Mouse (Mus musculus) heart, postnatal 0 days (tissue): ENCODE data around the gene Rab5c. TPM values are rescaled to one million over a fixed set of nuclear protein-coding genes. Genes with fewer than 3 reads are reported as not detected.

ENCODE experiments used
- ATAC-seq: fragments of 200-750 bp; cut with Nextera tagmentation; 2 replicates; pipeline ENCODE4 v1.8.0; 2017; ENCODE audit warnings: low read depth, moderate number of reproducible peaks, moderate library complexity; ENCODE audit not compliant: insufficient read depth
- DNase-seq: peaks from one replicate; pipeline ENCODE4 v3.0.0-alpha.2; 2016; ENCODE audit warnings: low spot score
- H3K27ac ChIP-seq: fragments of 300-500 bp; sonication (generic); 2 replicates; pipeline ENCODE4 v1.5.1; 2014; ENCODE audit warnings: low read depth, mild to moderate bottlenecking
- H3K27me3 ChIP-seq: fragments of 300-500 bp; sonication (generic); 2 replicates; pipeline ENCODE4 v1.6.1; 2014; ENCODE audit warnings: low read length, mixed read lengths; ENCODE audit not compliant: control insufficient read depth, insufficient read depth
- H3K36me3 ChIP-seq: fragments of 300-500 bp; sonication (generic); replicated peaks from 2 replicates; pipeline ENCODE4 v1.6.1; 2014; ENCODE audit warnings: low read length, mixed read lengths; ENCODE audit not compliant: control insufficient read depth, insufficient read depth
- H3K4me1 ChIP-seq: fragments of 300-500 bp; sonication (generic); 2 replicates; pipeline ENCODE4 v1.6.1; 2014; ENCODE audit warnings: antibody characterized with exemption; ENCODE audit not compliant: control insufficient read depth, insufficient read depth
- H3K4me2 ChIP-seq: fragments of 300-500 bp; sonication (generic); 2 replicates; pipeline ENCODE4 v1.6.1; 2014; ENCODE audit warnings: low read depth, mild to moderate bottlenecking, low read length, moderate library complexity
- H3K4me3 ChIP-seq: fragments of 300-500 bp; sonication (generic); 2 replicates; pipeline ENCODE4 v1.5.1; 2014; ENCODE audit warnings: low read depth, low read length
- H3K9ac ChIP-seq: fragments of 300-500 bp; sonication (generic); replicated peaks from 2 replicates; pipeline ENCODE4 v1.6.1; 2014; ENCODE audit warnings: low read depth, low read length, mixed read lengths
- H3K9me3 ChIP-seq: fragments of 300-500 bp; sonication (generic); replicated peaks from 2 replicates; pipeline ENCODE4 v1.6.1; 2016; ENCODE audit warnings: low read length; ENCODE audit not compliant: control insufficient read depth
- CTCF ChIP-seq: IDR thresholded peaks from 2 replicates; pipeline ENCODE4 v1.5.1; 2016; ENCODE audit warnings: antibody characterized with exemption, control low read depth, low read depth
- EP300 ChIP-seq: IDR thresholded peaks from 2 replicates; pipeline ENCODE4 v1.6.1; 2016; ENCODE audit warnings: antibody characterized with exemption, low read depth
- WGBS: fragments of 180-500 bp; shearing (Covaris S2); extraction: QIAGEN DNeasy Blood & Tissue Kit; methylation state at CpG from one replicate; pipeline ENCODE4 v1.1.7; 2014; 5-methylcytosine and 5-hydroxymethylcytosine counted together
- polyA plus RNA-seq: library from polyadenylated mRNA; unstranded; fragments of >200 nt; fragmentation: Nextera tagmentation; extraction: Ambion mirVana; gene quantifications from 2 replicates; pipeline ENCODE4 v1.2.1, GENCODE M21; 2015
- total RNA-seq: library from RNA; depleted of rRNA; stranded (reverse); fragments of >200 nt; gene quantifications from 2 replicates; pipeline ENCODE4 v1.2.3, GENCODE M21; 2014; ENCODE audit warnings: low replicate concordance; rRNA removed

The Rab5c gene
- total and polyA plus RNA-seq, 2 experiments from 2014 or later: 11.0 to 117 TPM

DNA sequence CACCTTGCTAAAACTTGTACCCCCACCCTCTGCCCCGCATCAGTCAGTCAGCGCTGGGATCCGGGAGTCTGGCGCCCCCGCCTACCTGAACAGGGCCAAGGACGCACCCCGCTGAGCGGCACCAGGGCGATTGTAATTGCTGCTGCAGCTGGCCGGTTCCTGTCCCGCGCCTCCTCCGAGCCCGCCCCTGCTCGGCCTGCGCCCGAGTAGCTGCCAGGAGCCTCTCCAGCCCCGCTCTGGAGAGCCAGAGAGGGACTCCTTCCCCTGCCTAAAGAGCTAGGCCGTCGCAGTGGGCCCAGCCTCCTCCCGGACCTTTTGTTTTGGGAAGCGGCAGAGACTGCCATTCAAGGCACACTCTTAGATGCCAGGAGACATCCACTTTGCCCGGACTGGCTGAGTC is 64.8 kb downstream of the Rab5c start:
- Histone ChIP-seq H3K36me3 (no peaks in the 10 kb centered on the region), H3K9ac (0 out of 2 replicates have a peak overlapping the region, but pooled peaks have one; percentile 20), H3K27ac (no peak overlapping the region), H3K4me3 (peak overlapping the region; percentile 11), H3K9me3 (no peaks in the 10 kb centered on the region), H3K27me3 (no peaks in the 10 kb centered on the region), H3K4me2 (peak overlapping the region; percentile 44), H3K4me1 (no peaks in the 10 kb centered on the region)
- WGBS: 10% methylated on average over 23 of the region's 23 CpGs
- ATAC-seq: peak; percentile 51; the same call in 1 of the 2 replicates
- no peak for DNase-seq
- TF ChIP-seq CTCF: no peak
- no peak for TF ChIP-seq EP300

DNA sequence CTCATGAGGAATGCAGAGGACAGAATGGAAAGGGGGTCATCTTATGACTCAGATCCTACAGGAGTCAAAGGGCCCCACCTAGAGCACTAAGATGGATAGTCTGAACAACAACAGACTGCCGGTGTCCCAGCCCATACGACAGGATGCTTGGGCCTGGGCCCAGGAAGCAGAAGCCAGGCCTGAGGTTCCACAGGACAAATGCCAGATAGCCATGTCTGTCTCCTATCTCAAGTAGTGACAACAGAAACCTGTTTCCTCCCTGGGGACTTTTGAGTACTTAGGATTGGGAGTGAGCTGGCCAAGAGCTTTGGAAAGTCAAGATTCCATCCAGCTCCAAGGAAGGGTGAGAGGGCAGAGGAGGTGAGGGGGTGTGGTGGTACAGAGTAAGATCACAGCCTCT is 66.1 kb downstream of the Rab5c start:
- no peaks in the 10 kb centered on the region for H3K4me1 ChIP-seq
- peak; percentile 51 for DNase-seq
- TF ChIP-seq EP300 (no peak), CTCF (no peak)
- 17% methylated on average over 2 of the region's 2 CpGs for WGBS
- peak; percentile 41; the same call in 1 of the 2 replicates for ATAC-seq
- H3K4me3 ChIP-seq: no peak overlapping the region
- no peak overlapping the region for H3K4me2 ChIP-seq
- H3K27ac ChIP-seq: no peak overlapping the region
- no peaks in the 10 kb centered on the region for H3K9me3 ChIP-seq
- no peak overlapping the region for H3K9ac ChIP-seq
- H3K27me3 ChIP-seq: no peaks in the 10 kb centered on the region
- no peaks in the 10 kb centered on the region for H3K36me3 ChIP-seq

DNA sequence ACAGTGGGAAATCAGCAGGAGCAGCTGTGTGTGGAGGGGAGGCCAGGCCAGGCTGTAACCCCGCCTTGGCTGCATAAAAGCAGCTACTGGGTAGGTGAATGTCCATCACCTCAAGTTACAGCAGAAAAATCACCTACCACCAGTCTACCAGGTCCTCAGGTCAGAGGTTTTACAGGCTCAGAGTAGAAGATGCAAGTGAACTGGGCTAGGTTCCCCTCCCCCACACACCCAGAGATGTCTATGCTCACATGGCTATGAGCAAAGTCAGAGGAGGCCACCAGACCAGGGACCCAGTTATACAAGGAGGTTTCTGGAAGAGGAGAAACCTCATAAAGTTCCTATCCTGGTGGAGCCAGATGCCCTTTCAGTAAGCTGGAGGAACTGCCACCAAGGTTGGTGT is 67.0 kb downstream of the Rab5c start:
- no peaks in the 10 kb centered on the region for H3K36me3 ChIP-seq

More for the DNA sequence above, 67.0 kb downstream of the Rab5c start:
- H3K4me1 ChIP-seq: no peaks in the 10 kb centered on the region
- DNase-seq: no peak
- H3K4me2 ChIP-seq: no peak overlapping the region
- H3K9ac ChIP-seq: no peak overlapping the region
- H3K9me3 ChIP-seq: no peaks in the 10 kb centered on the region
- no peaks in the 10 kb centered on the region for H3K27me3 ChIP-seq
- no peak for ATAC-seq
- WGBS: 76% methylated on average over 1 of the region's 1 CpGs
- H3K27ac ChIP-seq: no peak overlapping the region
- no peak overlapping the region for H3K4me3 ChIP-seq
- TF ChIP-seq EP300: no peak
- TF ChIP-seq CTCF: no peak

Other genes starting within 250 kb of the Rab5c start
- 68.4 and 75.6 TPM in 2 replicates for gene Acly, start 210.2 kb downstream of the Rab5c start, total RNA-seq
- gene Acly, start 210.2 kb downstream of the Rab5c start, polyA plus RNA-seq: 32.3 and 35.5 TPM in 2 replicates
- gene Ttc25, start 192.6 kb downstream of the Rab5c start, total RNA-seq: 0.23 and 0.39 TPM in 2 replicates
- gene Ttc25, start 192.6 kb downstream of the Rab5c start, polyA plus RNA-seq: 0.37 TPM in 2 replicates
- gene Cnp, start 163.3 kb downstream of the Rab5c start, total RNA-seq: 10.8 and 28.3 TPM in 2 replicates
- gene Cnp, start 163.3 kb downstream of the Rab5c start, polyA plus RNA-seq: 11.5 and 12.4 TPM in 2 replicates
- gene Nkiras2, start 119.0 kb downstream of the Rab5c start, total RNA-seq: 113 and 134 TPM in 2 replicates
- gene Nkiras2, start 119.0 kb downstream of the Rab5c start, polyA plus RNA-seq: 77.4 and 79.7 TPM in 2 replicates
- gene Dnajc7, start 118.0 kb downstream of the Rab5c start, total RNA-seq: 82.2 and 98.5 TPM in 2 replicates
- gene Dnajc7, start 118.0 kb downstream of the Rab5c start, polyA plus RNA-seq: 163 and 173 TPM in 2 replicates
- gene Zfp385c, start 45.8 kb downstream of the Rab5c start, total RNA-seq: not detected in 2 replicates
- gene Zfp385c, start 45.8 kb downstream of the Rab5c start, polyA plus RNA-seq: 0.25 and 0.40 TPM in 2 replicates
- gene Dhx58, start 33.9 kb downstream of the Rab5c start, total RNA-seq: 3.6 and 9.1 TPM in 2 replicates
- 1.3 and 1.4 TPM in 2 replicates for gene Dhx58, start 33.9 kb downstream of the Rab5c start, polyA plus RNA-seq
- 15.2 and 17.6 TPM in 2 replicates for gene Kat2a, start 25.8 kb downstream of the Rab5c start, total RNA-seq
- 15.8 and 16.1 TPM in 2 replicates for gene Kat2a, start 25.8 kb downstream of the Rab5c start, polyA plus RNA-seq
- not detected in 2 replicates for gene Hspb9, start 24.4 kb downstream of the Rab5c start, total RNA-seq
- gene Hspb9, start 24.4 kb downstream of the Rab5c start, polyA plus RNA-seq: 0.22 TPM in 1 of 2 replicates, not detected in the other
- gene Kcnh4, start 21.7 kb upstream of the Rab5c start, total RNA-seq: not detected in 2 replicates
- gene Kcnh4, start 21.7 kb upstream of the Rab5c start, polyA plus RNA-seq: not detected in 2 replicates
- gene Hcrt, start 24.7 kb upstream of the Rab5c start, total RNA-seq: not detected in 2 replicates
- gene Hcrt, start 24.7 kb upstream of the Rab5c start, polyA plus RNA-seq: not detected in 2 replicates
- gene Ghdc, start 32.7 kb upstream of the Rab5c start, total RNA-seq: 8.2 and 13.0 TPM in 2 replicates
- gene Ghdc, start 32.7 kb upstream of the Rab5c start, polyA plus RNA-seq: 6.8 and 7.0 TPM in 2 replicates
- gene Stat5b, start 112.5 kb upstream of the Rab5c start, total RNA-seq: 29.2 and 48.2 TPM in 2 replicates
- 22.5 and 23.3 TPM in 2 replicates for gene Stat5b, start 112.5 kb upstream of the Rab5c start, polyA plus RNA-seq
- 12.6 and 21.3 TPM in 2 replicates for gene Stat5a, start 121.1 kb upstream of the Rab5c start, total RNA-seq
- gene Stat5a, start 121.1 kb upstream of the Rab5c start, polyA plus RNA-seq: 9.6 and 11.7 TPM in 2 replicates
- 105 and 128 TPM in 2 replicates for gene Stat3, start 201.3 kb upstream of the Rab5c start, total RNA-seq
- gene Stat3, start 201.3 kb upstream of the Rab5c start, polyA plus RNA-seq: 53.5 and 65.7 TPM in 2 replicates
- gene Cavin1, start 232.7 kb upstream of the Rab5c start, total RNA-seq: 274 and 305 TPM in 2 replicates
- 401 and 442 TPM in 2 replicates for gene Cavin1, start 232.7 kb upstream of the Rab5c start, polyA plus RNA-seq